Mouse (Mus musculus) lung, postnatal 14 days (tissue): ENCODE measurements around the gene R3hdm2.
A peak's percentile ranks its signal among the peaks of the same experiment; 100 is the strongest.

Source experiments
- DNase-seq: peaks from one replicate; pipeline ENCODE4 v3.0.0; 2021

Gene R3hdm2

DNA sequence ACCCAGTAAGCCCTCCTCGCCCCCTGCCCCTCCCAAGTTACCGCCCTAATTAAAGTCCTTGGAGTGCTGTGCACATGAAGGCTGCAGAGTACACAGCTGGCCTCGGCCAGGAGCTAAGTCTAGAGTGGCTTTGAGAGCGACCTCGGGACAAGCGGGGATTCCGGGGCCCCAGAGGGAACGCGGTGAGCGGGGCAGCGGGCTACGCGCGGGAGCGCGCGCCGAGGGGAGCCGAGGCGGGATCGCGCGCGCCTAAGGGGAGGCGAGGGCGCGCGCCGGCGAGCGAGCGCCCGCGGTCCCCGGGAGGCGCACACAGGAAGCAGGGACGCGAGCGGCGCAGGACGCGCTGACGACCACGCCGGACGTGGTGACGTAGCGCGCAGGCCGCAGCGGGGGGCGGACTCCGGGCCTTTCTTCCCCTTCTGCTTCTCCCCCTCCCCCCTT is at the start of gene R3hdm2:
Gene R3hdm2 (plus strand): TSS at position 77 of the 441 bp plus-strand sequence.
- DNase-seq = peak; percentile 92

DNA sequence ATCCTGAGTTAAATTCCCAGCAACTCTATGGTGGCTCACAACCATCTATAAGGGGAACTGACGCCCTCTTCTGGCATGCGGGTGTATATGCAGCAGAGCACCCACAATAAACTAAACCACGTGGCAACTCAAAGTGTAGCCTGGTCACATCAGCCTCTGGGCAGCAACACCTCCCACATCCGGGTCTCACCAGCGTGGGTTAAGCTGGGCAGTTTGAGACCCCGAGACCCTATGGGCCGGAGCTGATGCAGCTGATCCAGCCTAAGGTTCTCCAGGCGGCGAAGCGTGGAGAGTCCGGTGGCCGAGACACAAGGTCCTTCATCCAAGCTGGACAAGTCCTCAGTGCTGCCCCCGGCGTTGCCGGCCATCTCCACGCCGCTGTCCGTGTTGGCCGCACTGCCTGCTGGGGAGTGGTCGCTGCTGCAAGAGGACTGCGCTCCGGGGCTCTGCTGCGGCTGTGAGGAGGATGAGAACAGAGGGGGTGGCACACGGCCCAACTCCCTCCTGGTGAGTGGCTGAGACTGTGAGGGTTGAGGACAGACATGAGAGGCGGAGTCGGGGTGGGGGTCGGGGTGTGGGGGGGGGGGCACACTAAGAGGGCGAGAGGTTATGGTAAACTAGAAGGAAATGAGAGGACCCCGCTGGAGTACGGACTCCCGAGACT is 47.8 kb upstream of the R3hdm2 start:
- no peak for DNase-seq

DNA sequence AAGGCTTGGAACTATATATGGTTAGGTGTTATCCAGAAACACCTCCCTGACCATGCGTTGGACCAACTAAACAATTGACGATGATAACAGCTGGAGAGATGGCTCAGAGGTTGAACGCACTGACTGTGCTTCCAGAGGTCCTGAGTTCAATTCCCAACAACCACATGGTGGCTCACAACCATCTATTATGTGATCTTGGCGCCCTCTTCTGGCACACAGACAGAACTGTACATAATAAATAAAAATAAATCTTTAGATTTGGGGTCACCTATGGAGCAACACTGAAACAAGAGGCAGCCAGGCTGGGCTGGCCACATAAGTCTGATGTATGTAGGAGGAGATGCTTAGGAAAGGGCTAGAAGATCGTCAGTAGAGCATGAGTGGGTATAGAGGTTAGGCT is 47.0 kb upstream of the R3hdm2 start:
- DNase-seq = no peak

DNA sequence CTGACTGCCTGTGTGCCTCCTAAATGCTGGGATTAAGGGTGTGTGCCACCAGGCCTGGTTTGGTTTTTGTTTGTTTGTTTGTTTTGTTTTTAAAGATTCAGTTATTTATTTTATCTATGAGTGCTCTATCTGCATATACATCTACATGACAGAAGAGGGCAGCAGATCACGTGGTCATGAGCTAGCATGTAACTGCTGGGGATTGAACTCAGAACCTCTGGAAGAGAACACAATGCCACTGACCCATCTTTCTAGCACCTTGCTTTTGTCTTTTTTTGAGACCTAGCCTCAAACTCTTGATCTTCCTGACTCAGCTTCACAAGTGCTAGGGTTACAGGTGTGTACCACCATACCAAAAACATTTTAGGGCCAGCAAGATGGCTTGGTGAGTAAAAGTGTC is 44.9 kb upstream of the R3hdm2 start:
- DNase-seq = no peak

DNA sequence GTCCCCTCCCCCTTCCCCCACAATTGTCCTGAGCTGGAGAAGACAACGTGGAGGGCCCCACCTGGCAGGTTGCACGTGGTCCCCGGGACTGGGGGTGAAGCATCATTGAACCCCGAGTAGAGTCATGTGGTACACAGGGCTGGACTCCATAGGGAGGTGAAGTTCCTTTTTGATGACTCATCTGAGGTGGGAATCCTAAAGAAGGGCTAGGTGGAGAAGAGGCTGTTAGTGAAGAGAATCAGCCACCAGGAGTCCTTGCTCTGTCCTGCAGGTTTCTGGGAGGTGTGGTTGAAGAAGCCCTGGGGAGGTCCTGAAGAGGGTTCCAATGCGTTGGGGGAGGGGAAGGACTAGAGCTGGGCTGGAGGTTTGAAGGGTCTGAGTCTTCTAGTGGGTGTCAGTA is 43.2 kb upstream of the R3hdm2 start:
- no peak for DNase-seq

DNA sequence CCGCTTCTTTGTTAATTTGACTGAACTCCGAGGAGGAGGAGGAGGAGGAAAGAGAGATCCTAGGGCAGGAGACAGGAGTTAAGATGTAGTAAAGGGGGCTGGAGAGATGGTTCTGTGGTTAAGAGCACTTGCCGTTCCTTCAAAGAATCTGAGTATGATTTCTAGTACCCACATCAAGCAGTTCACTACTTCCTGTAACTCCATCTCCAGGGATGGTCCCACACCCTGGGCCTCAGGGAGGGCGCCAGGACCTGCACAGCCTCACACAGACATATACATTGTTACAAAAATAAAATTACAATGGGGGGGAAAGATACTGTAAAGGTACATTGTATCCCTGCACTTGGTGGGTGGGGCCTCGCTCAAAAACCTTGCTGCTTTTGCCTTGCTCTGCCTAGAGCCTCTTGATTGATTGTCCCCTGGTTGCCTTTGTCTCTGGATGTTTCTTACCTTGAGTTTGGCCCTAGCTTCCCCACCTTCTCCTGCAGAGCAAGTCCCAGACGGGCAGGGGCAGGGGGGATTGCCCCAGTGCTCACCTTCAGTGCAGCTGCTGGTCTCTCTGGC is 42.5 kb upstream of the R3hdm2 start:
- no peak for DNase-seq

DNA sequence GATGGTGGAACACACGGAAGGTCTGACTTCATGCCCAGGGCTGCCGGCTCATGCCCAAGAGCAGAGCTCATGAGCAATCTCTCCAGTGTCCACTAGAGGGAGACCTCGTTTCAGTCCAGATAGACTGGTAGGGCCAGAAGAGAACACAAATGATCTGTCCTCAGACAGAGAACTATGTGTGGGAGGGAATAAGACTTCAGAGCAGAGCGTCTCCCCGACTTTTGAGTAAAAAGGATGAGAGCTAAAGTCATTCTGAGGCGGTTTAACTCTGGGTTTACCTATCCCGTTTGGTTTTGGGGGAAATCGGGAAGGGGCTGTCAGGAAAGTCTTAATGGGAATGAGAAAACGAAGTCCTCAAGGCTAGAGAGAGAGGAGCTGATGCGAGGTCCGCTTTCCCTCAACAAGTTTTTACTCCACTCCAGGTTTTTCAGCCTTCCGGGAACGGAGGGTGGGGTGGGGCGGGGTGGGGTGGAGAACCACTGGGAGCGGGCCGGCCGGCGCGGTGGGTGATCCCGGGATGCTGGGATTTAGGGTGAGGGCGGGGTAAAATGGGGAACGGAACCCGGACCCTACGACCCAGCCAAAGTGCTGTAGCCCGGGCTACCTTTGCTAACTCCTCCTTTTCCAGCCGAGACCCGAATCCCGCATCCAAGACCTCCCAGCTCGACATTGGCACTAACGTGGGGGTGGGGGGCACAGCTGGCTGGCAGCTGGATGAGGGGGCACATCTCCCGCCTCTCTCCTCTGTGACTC is 41.0 kb upstream of the R3hdm2 start:
- DNase-seq = peak; percentile 91

DNA sequence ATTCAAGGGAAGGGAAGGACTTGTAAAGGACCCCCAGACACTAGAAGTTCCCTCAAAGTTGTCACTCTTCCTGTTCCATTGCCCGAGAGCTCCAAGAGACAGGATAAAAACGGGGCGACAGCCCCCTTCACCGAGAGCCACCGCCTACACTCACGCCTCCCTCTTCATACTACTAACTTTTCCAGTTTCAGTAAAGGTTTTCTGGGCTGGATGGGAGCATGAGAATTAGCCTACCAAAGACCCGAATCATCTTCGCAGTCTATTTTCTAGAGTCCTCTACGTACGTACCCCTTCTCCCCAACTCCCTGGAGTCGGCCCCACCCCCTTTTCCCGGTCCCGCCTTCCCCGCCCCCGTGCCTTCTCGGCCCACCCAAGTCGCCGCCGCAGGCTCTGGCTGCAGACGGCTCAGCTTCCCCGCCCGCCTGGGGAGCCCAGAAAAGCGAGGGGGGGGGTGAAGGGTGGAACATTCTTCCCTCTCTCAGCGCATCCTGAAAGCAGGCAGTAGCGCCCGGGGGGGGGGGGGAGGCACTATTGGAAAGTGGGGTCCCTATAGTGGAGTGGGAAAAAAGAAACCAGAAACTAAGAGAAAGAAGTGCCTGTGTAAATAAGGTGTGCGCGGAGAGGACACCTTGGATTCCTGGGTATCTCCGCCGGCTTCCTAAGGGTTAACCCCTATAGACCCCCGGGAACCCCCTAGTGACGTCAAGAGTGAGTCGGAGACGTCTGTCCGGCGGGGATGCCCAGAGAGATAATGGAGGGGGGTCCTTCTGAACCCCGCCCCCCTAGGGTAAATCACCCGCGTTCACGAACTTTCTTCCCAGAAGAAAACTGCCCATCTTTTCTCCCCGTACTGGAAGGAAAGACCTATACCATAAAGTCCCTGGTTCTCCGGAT is 40.2 kb upstream of the R3hdm2 start:
- peak; percentile 69 for DNase-seq

DNA sequence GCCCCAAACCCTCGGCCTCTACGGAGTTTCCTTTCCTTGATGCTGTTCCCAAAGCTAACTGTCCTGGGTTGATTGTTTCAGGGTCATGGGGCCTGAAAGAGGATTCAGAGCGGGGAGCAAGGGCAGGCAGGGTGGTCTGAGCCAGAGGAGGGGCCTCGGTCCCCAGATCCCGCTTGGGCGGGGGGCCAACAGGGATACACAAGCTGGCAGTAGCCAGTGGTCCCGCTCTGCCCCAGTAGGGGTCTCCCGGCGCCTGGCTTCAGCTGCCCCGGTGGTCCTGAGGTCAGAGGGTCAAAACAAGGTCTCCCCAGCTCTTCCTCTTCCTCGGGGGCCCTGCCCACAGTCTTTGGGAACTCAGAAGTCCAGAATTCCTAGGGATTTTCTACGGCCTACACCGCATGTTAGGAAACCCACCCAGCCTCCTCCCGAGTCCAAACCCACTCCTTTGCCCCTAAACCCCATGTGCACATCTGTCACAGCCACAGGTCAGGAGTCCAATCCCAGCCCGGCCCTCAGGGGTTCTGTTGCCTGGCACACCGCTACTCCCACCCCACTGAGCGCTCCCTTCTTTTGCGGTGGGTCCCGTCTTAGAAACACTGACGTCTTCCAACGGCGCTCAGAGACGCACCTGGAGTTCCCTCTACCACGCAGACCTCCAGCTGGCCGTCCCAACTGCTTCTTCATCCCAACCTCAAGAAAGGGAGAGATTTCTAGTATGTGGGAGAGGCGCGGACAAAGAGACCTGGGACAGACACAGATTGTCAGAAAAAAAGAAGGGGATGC is 39.4 kb upstream of the R3hdm2 start:
- DNase-seq = no peak

DNA sequence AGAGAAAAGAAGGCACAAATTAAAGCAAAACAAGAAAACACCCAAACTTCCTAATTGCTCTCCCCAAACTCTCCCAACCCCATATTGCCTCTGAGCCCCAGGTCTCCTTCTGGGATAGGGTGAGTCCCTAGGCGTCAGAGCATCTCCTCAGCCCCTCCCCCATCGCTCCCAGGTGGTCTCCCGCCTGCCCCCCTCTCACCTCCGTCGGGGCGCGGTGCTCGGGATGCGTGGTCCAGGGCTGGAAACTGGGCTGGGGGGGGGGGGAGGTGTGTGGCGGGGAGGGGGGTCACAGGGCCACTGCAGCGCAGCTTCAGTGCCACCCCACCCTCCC is 38.8 kb upstream of the R3hdm2 start:
- DNase-seq = no peak

DNA sequence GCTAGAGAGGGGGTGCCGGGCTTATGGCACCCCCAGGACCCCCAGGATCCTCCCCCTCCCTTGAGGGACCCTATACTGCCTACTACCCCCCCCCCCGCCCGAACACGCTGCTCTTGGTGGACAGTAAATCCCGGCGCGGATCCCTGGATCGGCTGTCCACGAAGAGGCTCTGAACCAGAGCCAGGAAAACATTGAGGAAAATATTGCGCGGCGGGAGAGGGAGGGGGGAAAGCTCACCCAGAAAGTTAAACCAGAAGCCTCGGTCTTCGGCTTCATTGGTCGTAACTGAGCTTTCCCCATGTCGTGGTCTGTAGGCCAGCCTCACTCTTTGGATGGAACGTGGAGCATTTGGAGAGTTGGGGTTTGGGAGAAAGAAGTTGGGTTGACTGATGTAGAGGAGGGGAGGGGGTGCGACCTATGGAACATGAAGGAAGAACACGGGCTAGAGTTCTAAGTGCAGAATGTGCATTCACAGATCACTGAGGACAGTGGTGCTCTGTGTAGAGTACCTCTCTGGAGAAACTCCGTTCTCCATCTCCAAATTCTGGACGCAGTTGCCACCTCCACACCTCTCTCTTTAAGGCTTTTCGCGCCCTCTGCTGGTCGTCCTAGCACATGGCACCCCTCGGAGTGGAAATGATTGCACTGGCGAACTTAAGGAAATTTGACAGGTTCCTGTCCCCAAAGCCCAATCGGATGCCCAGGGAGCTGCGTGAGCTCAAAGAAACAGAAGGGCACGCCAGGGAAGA is 38.1 kb upstream of the R3hdm2 start, which contains the start of gene Gli1:
Gene Gli1 (minus strand): TSS at position 84 of the 749 bp plus-strand sequence.
- DNase-seq = peak; percentile 90

DNA sequence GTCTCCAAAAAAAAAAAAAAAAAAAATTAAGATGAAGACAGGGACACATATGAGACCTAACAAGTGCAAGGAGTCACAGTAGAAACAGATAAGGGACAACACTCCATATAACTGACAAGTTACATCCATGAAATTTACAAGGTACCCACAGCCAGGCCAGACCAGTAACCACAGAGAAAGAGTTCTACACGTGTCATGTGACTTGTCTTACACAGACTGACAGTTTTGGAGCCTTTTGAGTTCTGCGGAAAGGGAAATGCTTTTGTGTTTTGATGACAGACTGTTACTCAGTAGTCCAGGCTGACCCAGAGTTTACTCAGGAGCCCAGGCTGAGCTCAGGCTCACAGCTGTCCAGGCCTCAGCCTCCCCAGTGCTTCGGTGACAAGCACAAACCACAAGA is 37.1 kb upstream of the R3hdm2 start:
- no peak for DNase-seq

DNA sequence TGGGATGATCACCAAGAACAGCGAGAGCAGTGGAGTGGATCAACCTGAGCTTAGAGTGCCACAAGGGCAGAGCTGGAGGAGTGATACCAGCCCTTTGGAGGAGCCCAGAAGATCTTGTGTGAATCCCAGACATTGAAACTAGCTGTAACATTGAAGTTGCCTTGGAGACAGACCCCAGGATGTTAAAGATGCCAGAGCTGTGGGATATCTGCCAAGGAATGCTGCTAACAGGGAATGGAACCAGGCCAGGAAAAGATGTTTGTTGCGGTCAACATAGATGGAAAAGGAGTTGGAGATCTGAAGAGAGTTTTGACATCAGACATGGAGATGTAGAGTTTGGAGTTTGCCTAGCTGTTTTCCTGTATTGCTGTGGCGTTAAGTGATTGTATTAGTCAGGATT is 34.0 kb upstream of the R3hdm2 start:
- DNase-seq = no peak

DNA sequence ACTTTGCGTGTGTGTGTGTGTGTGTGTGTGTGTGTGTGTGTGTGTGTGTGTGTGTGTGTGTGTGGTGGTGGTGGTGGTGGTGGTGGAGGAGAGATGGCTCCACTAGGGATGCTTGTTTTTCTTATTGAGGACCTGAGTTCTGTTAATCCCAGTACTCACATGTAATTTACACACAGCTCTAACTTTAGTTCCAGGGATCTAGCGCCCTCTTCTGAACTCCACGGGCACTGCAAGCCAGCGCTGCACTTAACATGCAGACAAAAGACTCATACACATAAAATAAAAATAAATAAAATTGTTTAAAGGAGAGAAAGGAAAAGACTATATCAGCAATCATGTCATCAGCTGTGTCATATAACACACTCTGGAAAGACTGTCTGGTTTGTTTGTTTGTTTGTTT is 31.2 kb upstream of the R3hdm2 start:
- DNase-seq = no peak

DNA sequence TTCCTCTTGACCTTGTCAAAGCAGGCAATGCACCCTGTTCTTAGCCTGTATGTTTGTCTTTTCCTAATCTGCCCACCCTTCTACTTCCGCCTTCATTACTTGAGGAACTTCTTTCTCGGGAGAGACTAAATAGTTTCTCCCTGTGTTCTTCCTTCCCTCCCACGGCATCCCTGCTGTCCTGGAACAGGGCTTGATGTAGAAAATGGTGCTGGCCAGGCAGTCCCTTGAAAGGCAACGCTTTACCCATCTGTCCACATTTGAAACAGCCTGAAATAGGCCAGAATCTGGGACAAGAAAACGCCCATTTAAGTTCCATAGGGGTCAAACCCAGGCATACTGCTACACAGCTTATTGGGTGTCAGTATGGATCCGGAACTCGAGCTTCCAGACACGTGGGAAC is 30.3 kb upstream of the R3hdm2 start:
- no peak for DNase-seq

DNA sequence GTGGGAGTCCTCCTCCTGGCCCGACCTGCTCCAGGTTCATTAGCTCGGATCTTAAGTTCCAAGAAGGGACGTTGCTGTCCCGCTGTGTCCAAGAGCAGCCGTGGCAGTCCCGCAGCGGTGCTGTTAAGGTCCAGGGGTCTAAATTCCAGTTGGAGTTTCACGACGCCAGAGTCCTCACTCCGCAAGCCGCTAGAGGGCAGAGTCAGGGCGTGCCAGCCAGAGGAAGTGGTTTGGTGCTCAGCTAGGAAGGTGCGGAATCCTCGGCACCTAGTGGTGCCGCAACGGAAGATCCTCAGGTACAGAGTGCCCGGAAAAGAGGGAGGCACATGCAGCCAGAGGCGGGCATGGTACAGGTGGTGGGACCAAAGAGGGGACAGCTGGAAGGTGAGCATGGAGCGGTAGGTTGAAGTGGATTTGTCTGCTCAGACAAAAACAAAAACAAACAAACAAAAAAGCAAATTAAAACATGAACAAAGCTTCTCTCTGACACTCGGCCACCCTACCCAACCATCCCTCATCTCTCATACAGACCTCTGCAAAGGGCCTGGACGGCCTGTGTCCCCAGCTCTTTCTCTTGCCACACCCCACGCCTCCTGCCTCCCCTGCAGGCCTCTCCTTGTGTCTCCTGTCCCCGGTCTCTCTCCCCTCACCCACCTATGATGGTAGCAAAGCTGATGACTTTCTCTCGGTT is 29.4 kb upstream of the R3hdm2 start:
- DNase-seq = peak; percentile 78

DNA sequence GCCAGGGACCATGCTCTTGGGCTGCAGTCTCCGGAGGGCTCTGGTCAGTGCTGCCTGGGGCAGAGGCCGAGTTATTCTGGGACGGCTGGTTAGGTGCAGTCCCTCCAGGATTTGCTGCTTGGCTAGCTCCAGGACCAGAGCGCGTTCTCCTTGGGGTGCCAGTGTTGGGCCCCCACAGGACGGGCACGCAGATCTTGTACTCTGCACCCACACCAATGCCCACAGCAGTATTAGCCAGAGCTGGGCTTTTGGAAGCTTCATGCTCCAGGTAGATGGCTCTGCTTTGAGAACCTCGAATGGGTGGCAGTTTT is 28.9 kb upstream of the R3hdm2 start:
- no peak for DNase-seq

DNA sequence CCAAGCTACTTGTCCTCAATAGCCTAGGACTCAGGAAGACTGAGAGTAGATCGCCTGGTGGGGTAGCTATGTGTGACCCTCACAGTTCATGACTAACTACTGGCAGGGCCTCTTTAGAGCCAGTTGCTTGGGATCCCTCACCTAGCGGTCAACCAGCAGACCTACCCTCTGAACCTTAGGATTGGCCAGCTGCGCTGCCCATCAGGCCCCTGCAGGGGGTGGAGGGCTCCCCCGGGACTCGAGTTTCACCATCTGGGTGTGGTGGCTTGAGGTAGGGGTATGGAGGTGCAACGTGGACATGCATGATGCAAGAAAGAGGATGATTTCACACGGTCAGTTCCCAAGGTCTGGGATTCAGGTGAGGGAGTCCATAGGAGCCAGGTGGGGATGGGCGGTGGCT is 28.4 kb upstream of the R3hdm2 start:
- no peak for DNase-seq

DNA sequence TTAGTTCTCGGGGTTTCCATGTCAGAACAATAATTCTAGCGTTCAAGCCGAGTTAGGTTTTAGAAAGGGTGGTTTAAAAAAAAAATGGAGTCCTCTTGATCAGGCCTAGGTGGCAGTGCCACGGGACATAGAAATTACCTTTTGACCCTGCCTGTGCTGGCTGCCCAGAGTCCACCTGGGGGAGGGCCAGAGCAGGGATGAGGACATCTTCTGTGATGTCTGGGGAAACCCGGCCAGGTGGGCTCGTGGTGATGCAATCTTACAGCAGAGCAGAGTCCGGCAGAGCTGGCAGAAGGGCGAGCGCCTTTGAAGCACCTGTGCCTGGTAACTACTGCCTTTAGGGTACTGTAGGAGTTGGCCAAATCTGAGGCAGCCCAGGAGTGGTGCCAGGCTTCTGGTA is 27.9 kb upstream of the R3hdm2 start:
- no peak for DNase-seq

DNA sequence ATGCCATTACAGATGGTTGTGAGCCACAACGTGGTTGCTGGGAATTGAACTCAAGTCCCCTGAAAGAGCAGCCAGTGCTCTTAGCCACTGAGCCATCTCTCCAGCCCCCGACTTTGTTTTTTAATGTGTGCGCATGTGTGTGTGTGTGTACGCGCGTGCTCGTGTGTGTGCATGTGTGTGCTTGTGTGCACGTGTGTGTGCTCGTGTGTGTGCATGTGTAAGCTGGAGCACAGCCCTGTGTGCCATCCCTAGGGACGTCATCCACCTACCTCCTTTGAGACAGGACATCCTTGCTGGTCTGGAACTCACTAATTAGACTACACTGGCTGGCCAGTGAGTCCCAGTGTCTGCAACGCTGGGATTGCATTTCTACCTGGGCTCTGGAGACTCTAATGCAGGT is 27.4 kb upstream of the R3hdm2 start:
- no peak for DNase-seq
